Mouse (Mus musculus): ENCODE results near the gene Pogz. TPM values are rescaled to one million over a fixed set of nuclear protein-coding genes. Genes with fewer than 3 reads are reported as not detected.

Pogz gene
- total and polyA plus RNA-seq, 2 experiments, result 6.3 to 9.9 TPM

DNA sequence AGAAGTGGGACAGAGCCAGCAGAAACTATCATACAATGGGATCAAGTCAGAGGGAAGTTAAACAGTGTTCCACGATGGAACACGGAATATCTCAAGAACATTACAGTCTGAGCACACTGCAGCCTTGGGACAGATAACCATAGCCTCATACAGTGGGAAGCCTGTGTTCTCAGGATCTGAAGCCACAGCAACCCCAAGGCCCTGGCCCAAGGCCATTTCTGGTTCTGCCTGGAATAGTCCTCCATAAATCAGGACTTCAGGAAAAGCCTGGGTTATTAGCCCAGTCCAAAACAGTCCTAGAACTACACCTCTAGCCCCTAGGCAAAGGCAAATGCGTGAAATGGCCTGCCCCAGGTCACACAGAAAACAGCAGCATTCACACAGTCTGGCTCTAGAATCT is 23.7 kb upstream of the Pogz start:
- no peaks in the 10 kb centered on the region for H3K36me3 ChIP-seq (ENCODE audit: control insufficient read depth, insufficient read depth, low read length)
- H3K4me1 ChIP-seq (ENCODE audit: control insufficient read depth, insufficient read depth, low read length), result no peaks in the 10 kb centered on the region
- 88% methylated on average over 3 of the region's 3 CpGs for whole genome bisulfite sequencing
- H3K27ac ChIP-seq (replicated peaks; ENCODE audit: insufficient read depth, low read depth, low read length), result no peak overlapping the region
- no peaks in the 10 kb centered on the region for H3K79me2 ChIP-seq (ENCODE audit: control insufficient read depth, insufficient read depth, low read length)
- DNase-seq (ENCODE audit: extremely low read depth, low read depth, low spot score), result no peak
- H3K27me3 ChIP-seq (ENCODE audit: control insufficient read depth, insufficient read depth, low read length), result no peaks in the 10 kb centered on the region
- H3K9ac ChIP-seq (ENCODE audit: low read depth, low read length), result no peak overlapping the region
- H3K4me3 ChIP-seq (ENCODE audit: insufficient read depth, low read depth, low read length), result no peak overlapping the region
- TF ChIP-seq POLR2A (IDR thresholded peaks at IDR 0.05; ENCODE audit: extremely low read depth, insufficient read depth, low read length) (no peak), CTCF (IDR thresholded peaks at IDR 0.05; ENCODE audit: low read depth, low read length) (no peak)

DNA sequence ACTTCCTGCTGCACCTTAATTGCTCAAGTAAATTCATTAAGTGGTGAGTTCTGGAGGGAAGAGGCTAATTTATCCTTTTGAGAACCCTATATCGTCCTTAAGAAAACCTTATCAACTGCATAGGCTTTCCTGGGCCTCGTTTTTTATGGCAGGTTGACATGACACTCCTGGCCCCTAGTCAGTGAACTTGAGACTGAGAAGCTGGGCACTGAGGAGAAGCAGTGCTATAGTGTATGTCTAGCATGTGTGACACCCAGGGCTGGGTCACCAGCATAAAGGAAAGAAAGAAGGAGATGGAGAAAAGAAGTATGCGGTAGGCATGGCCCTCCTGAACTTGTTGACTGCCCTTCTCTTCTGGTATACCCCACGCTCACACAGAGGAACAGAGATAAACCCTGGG is 23.3 kb upstream of the Pogz start:
- no peak for DNase-seq (ENCODE audit: extremely low read depth, low read depth, low spot score)
- no peaks in the 10 kb centered on the region for H3K4me1 ChIP-seq (ENCODE audit: control insufficient read depth, insufficient read depth, low read length)
- H3K27me3 ChIP-seq (ENCODE audit: control insufficient read depth, insufficient read depth, low read length), result no peaks in the 10 kb centered on the region
- no peak overlapping the region for H3K9ac ChIP-seq (ENCODE audit: low read depth, low read length)
- H3K4me3 ChIP-seq (ENCODE audit: insufficient read depth, low read depth, low read length), result no peak overlapping the region
- no peak for TF ChIP-seq CTCF (IDR thresholded peaks at IDR 0.05; ENCODE audit: low read depth, low read length)
- TF ChIP-seq POLR2A (IDR thresholded peaks at IDR 0.05; ENCODE audit: extremely low read depth, insufficient read depth, low read length), result no peak
- H3K27ac ChIP-seq (replicated peaks; ENCODE audit: insufficient read depth, low read depth, low read length), result no peak overlapping the region
- no peaks in the 10 kb centered on the region for H3K79me2 ChIP-seq (ENCODE audit: control insufficient read depth, insufficient read depth, low read length)
- no peaks in the 10 kb centered on the region for H3K36me3 ChIP-seq (ENCODE audit: control insufficient read depth, insufficient read depth, low read length)
- WGBS, result 80% methylated on average over 4 of the region's 4 CpGs

DNA sequence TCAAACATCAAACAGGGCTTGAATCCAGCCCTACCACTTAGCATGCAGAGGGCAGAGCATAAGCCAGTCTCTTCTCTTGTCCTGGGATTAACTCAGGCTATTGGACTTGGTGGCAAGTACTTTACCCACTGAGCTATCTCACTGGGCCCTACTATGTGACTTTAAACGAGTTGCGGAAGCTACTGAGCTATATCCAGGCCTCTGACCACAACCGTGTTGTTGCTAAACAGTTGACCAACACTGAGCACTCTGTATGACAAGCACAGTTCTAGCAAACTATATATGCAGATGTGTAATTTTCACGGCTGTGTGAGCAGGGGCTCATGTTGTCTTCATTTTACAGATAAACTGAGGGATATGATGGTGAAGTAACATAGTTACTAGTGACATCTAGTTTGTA is 22.7 kb upstream of the Pogz start:
- Histone ChIP-seq H3K4me3 (ENCODE audit: insufficient read depth, low read depth, low read length) (no peak overlapping the region), H3K79me2 (ENCODE audit: control insufficient read depth, insufficient read depth, low read length) (no peaks in the 10 kb centered on the region), H3K27me3 (ENCODE audit: control insufficient read depth, insufficient read depth, low read length) (no peaks in the 10 kb centered on the region), H3K36me3 (ENCODE audit: control insufficient read depth, insufficient read depth, low read length) (no peaks in the 10 kb centered on the region), H3K9ac (ENCODE audit: low read depth, low read length) (no peak overlapping the region), H3K27ac (replicated peaks; ENCODE audit: insufficient read depth, low read depth, low read length) (no peak overlapping the region), H3K4me1 (ENCODE audit: control insufficient read depth, insufficient read depth, low read length) (no peaks in the 10 kb centered on the region)
- DNase-seq (ENCODE audit: extremely low read depth, low read depth, low spot score), result no peak
- TF ChIP-seq POLR2A (IDR thresholded peaks at IDR 0.05; ENCODE audit: extremely low read depth, insufficient read depth, low read length), result no peak
- no peak for TF ChIP-seq CTCF (IDR thresholded peaks at IDR 0.05; ENCODE audit: low read depth, low read length)
- 84% methylated on average over 4 of the region's 4 CpGs for WGBS

DNA sequence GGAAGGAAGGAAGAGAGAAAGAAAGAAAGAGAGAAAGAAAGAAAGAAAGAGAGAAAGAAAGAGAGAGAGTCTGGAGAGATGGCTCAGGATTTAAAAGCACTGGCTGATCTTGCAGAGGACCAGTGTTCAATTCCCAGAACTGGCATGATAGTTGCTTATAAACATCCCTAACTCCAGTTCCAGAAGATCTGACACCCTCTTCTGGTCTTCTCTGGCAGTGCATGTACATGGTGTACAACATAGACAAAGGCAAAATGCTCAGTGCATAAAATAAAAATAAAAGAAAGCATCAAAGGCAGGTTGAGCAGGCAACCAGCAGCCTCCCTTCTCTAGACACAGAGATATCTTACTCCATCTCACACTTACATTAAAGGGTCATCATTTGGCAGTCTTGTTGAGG is 21.8 kb upstream of the Pogz start:
- no peaks in the 10 kb centered on the region for H3K4me1 ChIP-seq (ENCODE audit: control insufficient read depth, insufficient read depth, low read length)
- TF ChIP-seq POLR2A (IDR thresholded peaks at IDR 0.05; ENCODE audit: extremely low read depth, insufficient read depth, low read length), result no peak
- no peak for TF ChIP-seq CTCF (IDR thresholded peaks at IDR 0.05; ENCODE audit: low read depth, low read length)
- no peak overlapping the region for H3K9ac ChIP-seq (ENCODE audit: low read depth, low read length)
- no peak for DNase-seq (ENCODE audit: extremely low read depth, low read depth, low spot score)
- H3K27ac ChIP-seq (replicated peaks; ENCODE audit: insufficient read depth, low read depth, low read length), result no peak overlapping the region
- H3K27me3 ChIP-seq (ENCODE audit: control insufficient read depth, insufficient read depth, low read length), result no peaks in the 10 kb centered on the region
- H3K4me3 ChIP-seq (ENCODE audit: insufficient read depth, low read depth, low read length), result no peak overlapping the region
- no peaks in the 10 kb centered on the region for H3K79me2 ChIP-seq (ENCODE audit: control insufficient read depth, insufficient read depth, low read length)
- H3K36me3 ChIP-seq (ENCODE audit: control insufficient read depth, insufficient read depth, low read length), result no peaks in the 10 kb centered on the region

DNA sequence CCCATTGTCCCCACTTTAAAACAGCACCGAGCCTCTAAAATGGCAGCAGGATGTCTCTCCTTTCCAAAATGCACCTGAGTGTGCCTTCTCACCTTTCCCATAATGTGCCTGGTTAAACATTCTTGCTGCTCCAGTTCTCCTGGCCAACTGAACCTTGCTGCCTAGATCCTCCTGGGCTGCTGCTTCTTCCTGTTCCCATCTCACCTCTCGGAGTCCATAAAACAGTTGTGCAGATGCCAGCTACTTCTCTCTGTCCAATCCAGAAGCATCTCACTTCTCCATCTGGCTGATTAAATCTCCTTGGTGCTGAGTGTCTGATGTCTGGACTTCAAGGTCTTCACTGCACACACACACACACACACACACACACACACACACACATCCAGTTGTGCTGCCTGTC is 19.6 kb upstream of the Pogz start:
- no peaks in the 10 kb centered on the region for H3K4me1 ChIP-seq (ENCODE audit: control insufficient read depth, insufficient read depth, low read length)
- no peak for DNase-seq (ENCODE audit: extremely low read depth, low read depth, low spot score)
- H3K4me3 ChIP-seq (ENCODE audit: insufficient read depth, low read depth, low read length), result no peak overlapping the region
- no peaks in the 10 kb centered on the region for H3K27me3 ChIP-seq (ENCODE audit: control insufficient read depth, insufficient read depth, low read length)
- H3K9ac ChIP-seq (ENCODE audit: low read depth, low read length), result no peak overlapping the region
- no peak overlapping the region for H3K27ac ChIP-seq (replicated peaks; ENCODE audit: insufficient read depth, low read depth, low read length)
- H3K36me3 ChIP-seq (ENCODE audit: control insufficient read depth, insufficient read depth, low read length), result no peaks in the 10 kb centered on the region
- TF ChIP-seq POLR2A (IDR thresholded peaks at IDR 0.05; ENCODE audit: extremely low read depth, insufficient read depth, low read length) (no peak), CTCF (IDR thresholded peaks at IDR 0.05; ENCODE audit: low read depth, low read length) (no peak)
- WGBS, result 82% methylated on average over 2 of the region's 2 CpGs
- no peaks in the 10 kb centered on the region for H3K79me2 ChIP-seq (ENCODE audit: control insufficient read depth, insufficient read depth, low read length)

DNA sequence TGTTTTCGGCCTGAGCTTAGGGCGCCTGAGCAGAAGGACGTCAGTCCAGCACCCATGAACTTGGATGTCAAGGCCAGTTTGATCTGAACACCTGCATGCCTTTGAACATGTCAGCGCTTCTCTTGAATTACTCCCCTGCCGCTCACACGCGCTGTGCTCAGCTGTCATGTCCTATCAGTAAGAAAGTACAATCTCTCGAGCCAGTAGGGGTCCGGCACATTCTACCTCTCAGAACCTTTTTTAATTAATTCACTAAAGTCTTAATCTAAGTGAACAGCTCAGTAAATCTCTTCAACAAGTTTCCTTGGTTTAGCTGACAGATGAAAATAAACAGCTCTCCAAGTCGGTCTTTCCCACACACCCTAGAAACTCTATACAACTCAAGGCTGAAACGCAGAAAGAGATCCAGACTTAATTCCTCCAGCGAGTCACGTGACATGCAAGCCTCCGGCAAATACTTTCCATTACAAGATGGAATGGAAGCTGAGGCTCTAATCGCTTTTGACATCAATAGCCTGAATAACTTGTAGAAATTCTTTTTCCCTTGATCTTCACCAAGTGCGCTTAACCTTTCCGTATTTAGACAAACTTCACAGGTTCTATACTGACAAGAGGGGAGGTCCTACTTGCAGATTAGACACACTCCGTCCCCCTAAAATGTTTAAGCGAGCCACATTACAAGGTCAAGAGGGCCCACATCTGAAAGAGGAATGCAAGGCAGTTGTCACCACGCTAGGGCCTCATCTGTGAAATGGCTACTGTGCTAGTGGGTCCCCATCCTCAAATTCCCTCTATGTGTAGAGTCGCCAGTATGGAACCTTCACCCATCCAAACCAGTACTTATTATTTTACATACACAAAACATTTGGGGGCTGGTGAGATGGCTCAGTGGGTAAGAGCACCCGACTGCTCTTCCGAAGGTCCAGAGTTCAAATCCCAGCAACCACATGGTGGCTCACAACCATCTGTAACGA is 17.6 kb upstream of the Pogz start:
- no peak for DNase-seq (ENCODE audit: extremely low read depth, low read depth, low spot score)
- WGBS, result 90% methylated on average over 24 of the region's 24 CpGs
- no peaks in the 10 kb centered on the region for H3K4me1 ChIP-seq (ENCODE audit: control insufficient read depth, insufficient read depth, low read length)

More for the DNA sequence above, 17.6 kb upstream of the Pogz start:
- Histone ChIP-seq H3K36me3 (ENCODE audit: control insufficient read depth, insufficient read depth, low read length) (no peaks in the 10 kb centered on the region), H3K4me3 (ENCODE audit: insufficient read depth, low read depth, low read length) (no peak overlapping the region), H3K9ac (ENCODE audit: low read depth, low read length) (no peak overlapping the region), H3K79me2 (ENCODE audit: control insufficient read depth, insufficient read depth, low read length) (no peaks in the 10 kb centered on the region), H3K27ac (replicated peaks; ENCODE audit: insufficient read depth, low read depth, low read length) (no peak overlapping the region), H3K27me3 (ENCODE audit: control insufficient read depth, insufficient read depth, low read length) (no peaks in the 10 kb centered on the region)
- no peak for TF ChIP-seq CTCF (IDR thresholded peaks at IDR 0.05; ENCODE audit: low read depth, low read length)
- TF ChIP-seq POLR2A (IDR thresholded peaks at IDR 0.05; ENCODE audit: extremely low read depth, insufficient read depth, low read length), result no peak
